Mouse (Mus musculus): ENCODE data around the gene Arpc5l. TPM values are rescaled to one million over a fixed set of nuclear protein-coding genes. Genes with fewer than 3 reads are reported as not detected.
"Not testable (repeated sequence)": the region's sequence is repeated elsewhere in the genome, so short reads cannot be mapped to it uniquely, and the experiment has no call there.

The Arpc5l gene
- polyA plus RNA-seq, 1 experiment: 23.5 TPM

- TF ChIP-seq POLR2A (IDR thresholded peaks at IDR 0.05; ENCODE audit: low read depth, low read length) (no peak), CTCF (IDR thresholded peaks at IDR 0.05; ENCODE audit: extremely low read depth, insufficient read length, insufficient replicate concordance, low read depth, low read length) (no peak)
- H3K27me3 ChIP-seq (ENCODE audit: control insufficient read depth, insufficient read depth, low read length): no peaks in the 10 kb centered on the region
- no peak overlapping the region for H3K4me3 ChIP-seq (ENCODE audit: low read depth, low read length)
- peaks cover 12% of the 10 kb centered on the region; the same call in 1 of the 2 replicates for H3K4me1 ChIP-seq (ENCODE audit: control insufficient read depth, insufficient read depth, insufficient read length, low read length)
- WGBS: 67% methylated on average over 14 of the region's 14 CpGs
- H3K36me3 ChIP-seq (ENCODE audit: control insufficient read depth, insufficient read depth, low read length): peaks cover 19% of the 10 kb centered on the region
- no peak overlapping the region for H3K27ac ChIP-seq (ENCODE audit: insufficient read depth, low read depth, low read length)
Observed at GRCm38 (mm10) chr2:39006149-39006730, 1.1 kb downstream of the Arpc5l start.

DNA sequence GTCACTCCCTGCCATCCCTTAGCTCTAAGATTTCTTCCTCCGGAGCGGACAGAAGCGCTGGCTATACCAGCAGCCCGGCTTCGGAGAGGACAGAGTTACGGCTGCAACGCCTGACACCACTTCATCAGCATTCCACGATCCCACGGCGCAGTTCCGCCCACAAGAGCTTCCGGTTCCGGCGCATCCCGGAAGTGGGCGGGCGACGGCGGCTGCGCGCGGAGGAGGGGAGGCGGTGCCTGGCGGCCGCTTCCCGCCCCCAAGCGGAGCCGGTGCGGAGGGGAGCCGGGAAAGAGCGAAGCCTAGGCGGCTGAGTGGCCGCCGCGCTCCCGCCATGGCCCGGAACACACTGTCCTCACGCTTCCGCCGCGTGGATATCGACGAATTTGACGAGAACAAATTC is 2.7 kb downstream of the Arpc5l start:
- peaks cover 12% of the 10 kb centered on the region; the same call in 1 of the 2 replicates for H3K4me1 ChIP-seq (ENCODE audit: control insufficient read depth, insufficient read depth, insufficient read length, low read length)
- H3K27ac ChIP-seq (ENCODE audit: insufficient read depth, low read depth, low read length): peak overlapping the region; percentile 90
- H3K36me3 ChIP-seq (ENCODE audit: control insufficient read depth, insufficient read depth, low read length): peaks cover 7% of the 10 kb centered on the region
- peak overlapping the region; percentile 93 for H3K4me3 ChIP-seq (ENCODE audit: low read depth, low read length)
- no peaks in the 10 kb centered on the region for H3K27me3 ChIP-seq (ENCODE audit: control insufficient read depth, insufficient read depth, low read length)
- TF ChIP-seq POLR2A (IDR thresholded peaks at IDR 0.05; ENCODE audit: low read depth, low read length): peak; percentile 65; the same call in 1 of the 2 replicates
- no peak for TF ChIP-seq CTCF (IDR thresholded peaks at IDR 0.05; ENCODE audit: extremely low read depth, insufficient read length, insufficient replicate concordance, low read depth, low read length)
- under 1% methylated on average over 32 of the region's 44 CpGs for WGBS

- Histone ChIP-seq H3K27ac (ENCODE audit: insufficient read depth, low read depth, low read length) (peak overlapping the region; percentile 90), H3K4me3 (ENCODE audit: low read depth, low read length) (peak overlapping the region; percentile 93), H3K36me3 (ENCODE audit: control insufficient read depth, insufficient read depth, low read length) (peaks cover 5% of the 10 kb centered on the region; the same call in 1 of the 2 replicates), H3K4me1 (ENCODE audit: control insufficient read depth, insufficient read depth, insufficient read length, low read length) (peaks cover 11% of the 10 kb centered on the region; the same call in 1 of the 2 replicates), H3K27me3 (ENCODE audit: control insufficient read depth, insufficient read depth, low read length) (no peaks in the 10 kb centered on the region)
- no peak for TF ChIP-seq CTCF (IDR thresholded peaks at IDR 0.05; ENCODE audit: extremely low read depth, insufficient read length, insufficient replicate concordance, low read depth, low read length)
- TF ChIP-seq POLR2A (IDR thresholded peaks at IDR 0.05; ENCODE audit: low read depth, low read length): no peak; the same call in 1 of the 2 replicates
- 1% methylated on average over 25 of the region's 25 CpGs for WGBS
Observed at GRCm38 (mm10) chr2:39008350-39008851, 3.3 kb downstream of the Arpc5l start.

DNA sequence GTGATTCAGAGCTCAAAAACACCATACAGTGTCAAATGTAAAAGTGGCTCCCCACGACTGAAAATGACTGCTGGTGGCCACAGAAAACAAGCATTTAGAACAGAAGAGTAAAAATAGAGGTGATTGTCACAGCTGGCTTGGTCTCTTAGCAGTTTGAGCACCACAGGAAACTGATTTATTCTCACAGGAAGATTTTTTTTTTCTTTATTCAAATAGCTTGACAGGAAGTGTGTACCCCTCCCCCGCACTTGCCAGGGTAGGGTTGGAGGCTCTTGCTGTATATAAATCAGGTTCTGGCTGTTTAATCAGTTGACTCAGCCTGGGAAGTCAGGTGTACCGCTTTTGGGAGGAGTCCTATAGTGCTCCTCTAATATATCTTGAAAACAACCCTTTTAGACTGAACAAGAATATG is 3.8 kb downstream of the Arpc5l start:
- WGBS: 1% methylated on average over 3 of the region's 3 CpGs
- H3K36me3 ChIP-seq (ENCODE audit: control insufficient read depth, insufficient read depth, low read length): peaks cover 7% of the 10 kb centered on the region
- peaks cover 6% of the 10 kb centered on the region; the same call in 1 of the 2 replicates for H3K4me1 ChIP-seq (ENCODE audit: control insufficient read depth, insufficient read depth, insufficient read length, low read length)
- H3K27me3 ChIP-seq (ENCODE audit: control insufficient read depth, insufficient read depth, low read length): no peaks in the 10 kb centered on the region
- H3K4me3 ChIP-seq (ENCODE audit: low read depth, low read length): peak overlapping the region; percentile 93
- no peak for TF ChIP-seq CTCF (IDR thresholded peaks at IDR 0.05; ENCODE audit: extremely low read depth, insufficient read length, insufficient replicate concordance, low read depth, low read length)
- TF ChIP-seq POLR2A (IDR thresholded peaks at IDR 0.05; ENCODE audit: low read depth, low read length): no peak
- H3K27ac ChIP-seq (ENCODE audit: insufficient read depth, low read depth, low read length): peak overlapping the region; percentile 90

DNA sequence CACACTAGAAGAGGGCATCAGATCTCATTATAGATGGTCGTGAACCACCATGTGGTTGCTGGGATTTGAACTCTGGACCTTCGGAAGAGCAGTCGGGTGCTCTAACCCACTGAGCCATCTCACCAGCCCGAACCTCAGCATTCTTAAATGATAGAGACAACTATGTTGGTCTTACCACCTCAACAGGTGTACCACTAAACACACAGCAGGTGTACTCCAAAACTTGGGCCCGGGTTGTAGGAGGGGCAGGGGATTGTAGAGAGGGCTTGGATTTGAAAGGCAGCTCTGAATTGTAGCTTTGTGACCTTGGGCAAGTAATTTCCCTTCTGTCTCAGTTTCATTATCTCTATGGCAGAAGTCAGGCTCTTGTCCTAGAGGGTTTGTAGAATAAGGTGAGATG is 5.0 kb downstream of the Arpc5l start:
- not testable (repeated sequence) for H3K4me1 ChIP-seq (ENCODE audit: control insufficient read depth, insufficient read depth, insufficient read length, low read length); H3K4me3 ChIP-seq (ENCODE audit: low read depth, low read length); H3K27me3 ChIP-seq (ENCODE audit: control insufficient read depth, insufficient read depth, low read length); H3K27ac ChIP-seq (ENCODE audit: insufficient read depth, low read depth, low read length)
- H3K36me3 ChIP-seq (ENCODE audit: control insufficient read depth, insufficient read depth, low read length): peaks cover 18% of the 10 kb centered on the region
- WGBS: 72% methylated on average over 5 of the region's 5 CpGs

GRCm38 (mm10) chr2:39011264-39011663 is 6.1 kb downstream of the Arpc5l start:
- no peak overlapping the region for H3K27ac ChIP-seq (ENCODE audit: insufficient read depth, low read depth, low read length)
- peaks cover 28% of the 10 kb centered on the region for H3K36me3 ChIP-seq (ENCODE audit: control insufficient read depth, insufficient read depth, low read length)
- TF ChIP-seq POLR2A (IDR thresholded peaks at IDR 0.05; ENCODE audit: low read depth, low read length) (no peak), CTCF (IDR thresholded peaks at IDR 0.05; ENCODE audit: extremely low read depth, insufficient read length, insufficient replicate concordance, low read depth, low read length) (no peak)

GRCm38 (mm10) chr2:39011971-39012370 is 6.8 kb downstream of the Arpc5l start:
- Histone ChIP-seq H3K27me3 (ENCODE audit: control insufficient read depth, insufficient read depth, low read length) (no peaks in the 10 kb centered on the region), H3K4me1 (ENCODE audit: control insufficient read depth, insufficient read depth, insufficient read length, low read length) (peaks cover 6% of the 10 kb centered on the region; the same call in 1 of the 2 replicates), H3K36me3 (ENCODE audit: control insufficient read depth, insufficient read depth, low read length) (peaks cover 35% of the 10 kb centered on the region), H3K27ac (ENCODE audit: insufficient read depth, low read depth, low read length) (no peak overlapping the region), H3K4me3 (ENCODE audit: low read depth, low read length) (no peak overlapping the region)
- WGBS: 72% methylated on average over 3 of the region's 3 CpGs
- no peak for TF ChIP-seq POLR2A (IDR thresholded peaks at IDR 0.05; ENCODE audit: low read depth, low read length)
- no peak for TF ChIP-seq CTCF (IDR thresholded peaks at IDR 0.05; ENCODE audit: extremely low read depth, insufficient read length, insufficient replicate concordance, low read depth, low read length)

More at GRCm38 (mm10) chr2:39011264-39011663, 6.1 kb downstream of the Arpc5l start:
- H3K4me3 ChIP-seq (ENCODE audit: low read depth, low read length): no peak overlapping the region
- no peaks in the 10 kb centered on the region for H3K27me3 ChIP-seq (ENCODE audit: control insufficient read depth, insufficient read depth, low read length)
- H3K4me1 ChIP-seq (ENCODE audit: control insufficient read depth, insufficient read depth, insufficient read length, low read length): peaks cover 6% of the 10 kb centered on the region; the same call in 1 of the 2 replicates

Measured in small intestine, adult 2 months (tissue).